Mouse (Mus musculus) lung, embryonic 14.5 days (tissue): ENCODE results near the gene Slc40a1. TPM values are rescaled to one million over a fixed set of nuclear protein-coding genes. Genes with fewer than 3 reads are reported as not detected.

ENCODE experiments used
- ATAC-seq: fragments of 200-750 bp; cut with Nextera tagmentation; 2 replicates; pipeline ENCODE4 v1.8.0; 2017; ENCODE audit warnings: mild to moderate bottlenecking, moderate TSS enrichment, moderate library complexity; ENCODE audit not compliant: insufficient read depth
- DNase-seq: peaks from one replicate; pipeline ENCODE4 v3.0.0-alpha.2; 2015
- H3K27ac ChIP-seq: fragments of 300-500 bp; sonication (generic); 2 replicates; pipeline ENCODE4 v1.5.1; 2014; ENCODE audit warnings: low read depth, mild to moderate bottlenecking, moderate library complexity
- H3K27me3 ChIP-seq: fragments of 300-500 bp; sonication (generic); 2 replicates; pipeline ENCODE4 v1.6.1; 2014; ENCODE audit warnings: low read length, control low read depth; ENCODE audit not compliant: insufficient read depth
- H3K36me3 ChIP-seq: fragments of 300-500 bp; sonication (generic); 2 replicates; pipeline ENCODE4 v1.6.1; 2014; ENCODE audit warnings: control low read depth; ENCODE audit not compliant: insufficient read depth
- H3K4me1 ChIP-seq: fragments of 300-500 bp; sonication (generic); 2 replicates; pipeline ENCODE4 v1.6.1; 2014; ENCODE audit warnings: antibody characterized with exemption, control low read depth; ENCODE audit not compliant: insufficient read depth
- H3K4me2 ChIP-seq: fragments of 300-500 bp; sonication (generic); 2 replicates; pipeline ENCODE4 v1.6.1; 2014; ENCODE audit warnings: mild to moderate bottlenecking
- H3K4me3 ChIP-seq: fragments of 300-500 bp; sonication (generic); 2 replicates; pipeline ENCODE4 v1.5.1; 2014; ENCODE audit warnings: low read depth, low read length
- H3K9ac ChIP-seq: fragments of 300-500 bp; sonication (generic); 2 replicates; pipeline ENCODE4 v1.6.1; 2014
- H3K9me3 ChIP-seq: fragments of 300-500 bp; sonication (generic); 2 replicates; pipeline ENCODE4 v1.6.1; 2016; ENCODE audit warnings: low read depth, low read length, control low read depth
- CTCF ChIP-seq: IDR thresholded peaks from 2 replicates; pipeline ENCODE4 v1.5.1; 2016; ENCODE audit warnings: antibody characterized with exemption, low read depth
- WGBS: fragments of 180-500 bp; shearing (Covaris S2); extraction: QIAGEN DNeasy Blood & Tissue Kit; methylation state at CpG from one replicate; pipeline ENCODE4 v1.1.7; 2014; 5-methylcytosine and 5-hydroxymethylcytosine counted together
- polyA plus RNA-seq: library from polyadenylated mRNA; unstranded; fragments of >200 nt; fragmentation: Nextera tagmentation; extraction: Ambion mirVana; gene quantifications from 2 replicates; pipeline ENCODE4 v1.2.1, GENCODE M21; 2014

Gene Slc40a1
- polyA plus RNA-seq, 1 experiment from 2014 or later: 47.3 TPM

- Histone ChIP-seq H3K4me2 (no peak overlapping the region), H3K27ac (no peak overlapping the region), H3K27me3 (no peaks in the 10 kb centered on the region), H3K4me1 (no peaks in the 10 kb centered on the region), H3K9me3 (no peaks in the 10 kb centered on the region), H3K36me3 (peaks cover 33% of the 10 kb centered on the region), H3K9ac (no peak overlapping the region), H3K4me3 (no peak overlapping the region)
- no peak for TF ChIP-seq CTCF
- ATAC-seq (no peak), DNase-seq (no peak)
- 93% methylated on average over 4 of the region's 4 CpGs for WGBS
Observed at GRCm38 (mm10) chr1:45914236-45914635, 12.1 kb downstream of the Slc40a1 start.

- DNase-seq: peak; percentile 73
- H3K9me3 ChIP-seq: no peaks in the 10 kb centered on the region
- H3K4me1 ChIP-seq: peaks cover 9% of the 10 kb centered on the region
- ATAC-seq: peak; percentile 93
- H3K4me3 ChIP-seq: no peak overlapping the region
- H3K27ac ChIP-seq: peak overlapping the region; percentile 43; the same call in 1 of the 2 replicates
- H3K4me2 ChIP-seq: no peak overlapping the region
- 0 out of 2 replicates have a peak, but pooled peaks cover 6% of the 10 kb centered on the region for H3K36me3 ChIP-seq
- no peak for TF ChIP-seq CTCF
- no peak overlapping the region for H3K9ac ChIP-seq
- no peaks in the 10 kb centered on the region for H3K27me3 ChIP-seq
- 15% methylated on average over 5 of the region's 5 CpGs for WGBS
Observed at GRCm38 (mm10) chr1:45905107-45905821, 21.1 kb downstream of the Slc40a1 start.

- TF ChIP-seq CTCF: no peak
- ATAC-seq (no peak), DNase-seq (no peak)
- no peak overlapping the region for H3K4me2 ChIP-seq
- H3K36me3 ChIP-seq: 0 out of 2 replicates have a peak, but pooled peaks cover 2% of the 10 kb centered on the region
- no peaks in the 10 kb centered on the region for H3K27me3 ChIP-seq
- H3K9me3 ChIP-seq: no peaks in the 10 kb centered on the region
- H3K4me1 ChIP-seq: peaks cover 9% of the 10 kb centered on the region
- H3K27ac ChIP-seq: no peak overlapping the region
- H3K4me3 ChIP-seq: no peak overlapping the region
- no peak overlapping the region for H3K9ac ChIP-seq
- 78% methylated on average over 3 of the region's 3 CpGs for WGBS
Observed at GRCm38 (mm10) chr1:45904161-45904560, 22.2 kb downstream of the Slc40a1 start.

DNA sequence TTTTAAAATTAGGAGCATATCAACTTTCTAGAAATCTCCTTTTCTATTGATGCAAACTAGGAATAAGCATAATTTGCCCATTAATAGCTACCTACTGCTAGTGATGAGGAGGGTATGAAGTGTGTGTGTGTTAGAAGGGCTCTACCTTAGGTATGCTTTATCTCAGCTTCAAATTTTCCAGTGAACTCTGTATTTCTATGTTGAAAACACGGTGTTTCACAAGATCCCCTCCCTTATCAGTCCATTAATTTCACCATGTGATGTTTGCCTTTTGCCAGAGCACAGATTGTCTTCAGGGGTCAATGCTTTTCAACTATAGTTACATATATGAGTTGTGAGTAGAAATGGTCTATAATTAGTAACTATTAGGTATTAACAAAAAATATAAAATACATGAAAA, 28.3 kb downstream of the Slc40a1 start:
- no peak for ATAC-seq
- no peak for TF ChIP-seq CTCF
- 6% methylated on average over 1 of the region's 1 CpGs for WGBS

DNA sequence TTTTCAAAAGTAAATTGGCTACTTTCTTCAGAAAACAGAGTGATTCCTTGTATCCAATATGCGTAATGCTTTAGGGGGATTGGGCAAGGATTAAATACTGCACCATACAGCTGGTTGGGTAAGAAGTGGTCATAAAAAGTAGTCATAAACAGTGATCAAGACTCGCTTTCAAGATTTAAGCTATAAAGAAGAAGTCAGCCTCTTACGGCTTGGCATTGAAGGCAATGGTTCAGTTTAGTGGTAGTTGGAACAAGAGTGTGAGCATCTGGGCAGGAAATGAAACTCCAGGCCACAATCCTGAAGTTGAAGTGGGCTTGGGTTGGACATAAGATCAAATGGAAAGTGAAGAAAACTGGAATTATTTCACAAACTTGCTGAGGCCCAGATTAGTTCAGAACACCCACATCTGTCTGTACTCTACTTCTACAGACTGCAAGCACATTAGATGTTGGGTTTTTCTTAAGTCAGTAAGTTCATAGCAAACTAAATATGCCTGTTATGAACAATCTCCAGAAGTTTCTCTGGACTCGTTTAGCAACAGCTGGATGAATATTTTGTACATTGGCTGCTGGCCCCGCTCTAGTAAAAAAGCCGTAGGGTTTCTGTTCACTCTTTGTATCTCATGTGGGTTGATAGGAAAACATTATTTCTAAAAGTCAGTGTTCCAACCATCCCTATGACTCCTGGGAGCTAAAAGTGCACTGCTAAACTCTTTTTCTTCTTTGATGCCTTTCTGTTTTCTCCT, 32.0 kb downstream of the Slc40a1 start:
- TF ChIP-seq CTCF: no peak
- 80% methylated on average over 6 of the region's 6 CpGs for WGBS
- H3K9ac ChIP-seq: no peak overlapping the region
- H3K36me3 ChIP-seq: no peaks in the 10 kb centered on the region
- DNase-seq: no peak
- H3K27ac ChIP-seq: no peak overlapping the region
- H3K9me3 ChIP-seq: no peaks in the 10 kb centered on the region
- H3K4me2 ChIP-seq: no peak overlapping the region
- no peaks in the 10 kb centered on the region for H3K27me3 ChIP-seq
- H3K4me1 ChIP-seq: no peaks in the 10 kb centered on the region
- H3K4me3 ChIP-seq: no peak overlapping the region
- no peak for ATAC-seq

More for the DNA sequence above, 28.3 kb downstream of the Slc40a1 start:
- H3K9me3 ChIP-seq: no peaks in the 10 kb centered on the region
- no peaks in the 10 kb centered on the region for H3K36me3 ChIP-seq
- H3K27ac ChIP-seq: no peak overlapping the region
- no peak overlapping the region for H3K4me3 ChIP-seq
- DNase-seq: no peak
- H3K4me2 ChIP-seq: no peak overlapping the region
- H3K4me1 ChIP-seq: no peaks in the 10 kb centered on the region
- H3K9ac ChIP-seq: no peak overlapping the region
- H3K27me3 ChIP-seq: no peaks in the 10 kb centered on the region

DNA sequence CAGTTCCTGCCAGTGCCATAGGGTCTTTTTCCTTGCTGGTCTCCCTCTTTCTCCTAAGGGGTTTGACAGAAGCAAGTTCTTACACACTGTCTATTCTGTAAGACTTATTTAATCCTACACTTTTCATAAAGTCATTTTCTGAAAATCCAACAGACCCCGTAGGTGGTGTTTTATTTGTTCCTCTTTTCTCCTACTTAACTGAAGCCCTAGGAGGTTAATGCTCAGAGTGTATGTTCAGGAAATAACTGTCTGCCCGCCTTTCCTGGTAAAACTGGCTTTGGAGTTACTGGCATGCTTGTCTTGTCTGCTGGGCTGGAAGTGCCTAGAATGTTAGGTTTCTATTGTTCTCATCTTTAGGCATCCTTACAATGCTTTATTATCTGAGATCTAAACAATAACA, 34.3 kb downstream of the Slc40a1 start:
- Histone ChIP-seq H3K4me3 (no peak overlapping the region), H3K27me3 (no peaks in the 10 kb centered on the region), H3K9me3 (no peaks in the 10 kb centered on the region), H3K36me3 (no peaks in the 10 kb centered on the region), H3K9ac (no peak overlapping the region), H3K4me2 (no peak overlapping the region), H3K27ac (no peak overlapping the region), H3K4me1 (no peaks in the 10 kb centered on the region)
- no peak for ATAC-seq
- WGBS: 48% methylated on average over 2 of the region's 2 CpGs
- DNase-seq: no peak
- no peak for TF ChIP-seq CTCF

DNA sequence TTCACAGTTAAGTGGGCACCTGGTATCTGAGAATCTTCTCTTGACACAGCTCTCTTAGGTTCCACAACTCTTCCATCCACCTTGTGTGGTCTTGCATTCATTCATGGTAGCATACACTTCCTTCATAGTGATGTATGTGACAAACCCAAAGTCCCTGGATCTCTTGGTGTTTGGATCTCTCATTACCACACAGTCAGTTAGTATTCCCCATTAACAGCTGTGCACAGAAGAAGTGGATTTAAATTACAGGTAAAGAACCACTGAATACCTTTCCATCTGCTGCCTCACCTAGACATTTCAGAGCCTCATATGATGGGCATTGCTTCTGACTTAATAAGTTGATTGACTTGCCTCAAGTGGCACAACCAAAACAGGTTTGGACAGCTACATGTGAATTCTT, 36.1 kb downstream of the Slc40a1 start, which contains the start of gene Gm5269:
Gene Gm5269, minus strand, starts transcription at position 101 of the 400 bp plus-strand sequence.
- no peak for ATAC-seq
- Histone ChIP-seq H3K9ac (no peak within 1 kb of the TSS), H3K4me3 (no peak within 1 kb of the TSS), H3K4me2 (no peak within 1 kb of the TSS), H3K36me3 (no peaks in the 10 kb centered on the region), H3K27ac (no peak within 1 kb of the TSS), H3K27me3 (no peaks in the 10 kb centered on the region), H3K4me1 (no peaks in the 10 kb centered on the region), H3K9me3 (no peaks in the 10 kb centered on the region)
- TF ChIP-seq CTCF: no peak
- no peak for DNase-seq
